Mouse (Mus musculus) stomach, postnatal 0 days (tissue): ENCODE data around the gene Mc1r. TPM values are rescaled to one million over a fixed set of nuclear protein-coding genes. Genes with fewer than 3 reads are reported as not detected.

Source experiments
- ATAC-seq: fragments of 200-750 bp; cut with Nextera tagmentation; 2 replicates; pipeline ENCODE4 v1.8.0; 2017; ENCODE audit not compliant: low FRiP score, low TSS enrichment
- DNase-seq: peaks from one replicate; pipeline ENCODE4 v3.0.0-alpha.2; 2016; ENCODE audit warnings: low spot score
- H3K27ac ChIP-seq: fragments of 300-500 bp; sonication (generic); replicated peaks from 2 replicates; pipeline ENCODE4 v1.5.1; 2014; ENCODE audit warnings: mild to moderate bottlenecking, control low read depth
- H3K27me3 ChIP-seq: fragments of 300-500 bp; sonication (generic); 2 replicates; pipeline ENCODE4 v1.6.1; 2014; ENCODE audit warnings: low read length; ENCODE audit not compliant: control insufficient read depth, insufficient read depth
- H3K36me3 ChIP-seq: fragments of 300-500 bp; sonication (generic); 2 replicates; pipeline ENCODE4 v1.6.1; 2014; ENCODE audit warnings: low read length, mixed read lengths; ENCODE audit not compliant: control insufficient read depth, insufficient read depth
- H3K4me1 ChIP-seq: fragments of 300-500 bp; sonication (generic); replicated peaks from 2 replicates; pipeline ENCODE4 v1.6.1; 2014; ENCODE audit warnings: antibody characterized with exemption; ENCODE audit not compliant: control insufficient read depth, insufficient read depth
- H3K4me2 ChIP-seq: fragments of 300-500 bp; sonication (generic); replicated peaks from 2 replicates; pipeline ENCODE4 v1.6.1; 2014; ENCODE audit warnings: low read depth, mild to moderate bottlenecking, control low read depth, moderate library complexity
- H3K4me3 ChIP-seq: fragments of 300-500 bp; sonication (generic); 2 replicates; pipeline ENCODE4 v1.5.1; 2014; ENCODE audit warnings: low read depth, low read length, control low read depth
- H3K9ac ChIP-seq: fragments of 300-500 bp; sonication (generic); 2 replicates; pipeline ENCODE4 v1.6.1; 2014; ENCODE audit warnings: mild to moderate bottlenecking, low read length, control low read depth, mixed read lengths
- H3K9me3 ChIP-seq: fragments of 300-500 bp; sonication (generic); 2 replicates; pipeline ENCODE4 v1.6.1; 2016; ENCODE audit warnings: low read length; ENCODE audit not compliant: control insufficient read depth
- CTCF ChIP-seq: IDR thresholded peaks from 2 replicates; pipeline ENCODE4 v1.5.1; 2016; ENCODE audit warnings: antibody characterized with exemption, low read depth, mild to moderate bottlenecking, moderate library complexity
- EP300 ChIP-seq: optimal IDR thresholded peaks from 2 replicates; pipeline ENCODE3; 2016; ENCODE audit warnings: antibody characterized with exemption
- WGBS: fragments of 180-500 bp; shearing (Covaris S2); extraction: QIAGEN DNeasy Blood & Tissue Kit; methylation state at CpG from one replicate; pipeline ENCODE4 v1.1.7; 2014; 5-methylcytosine and 5-hydroxymethylcytosine counted together
- polyA plus RNA-seq: library from polyadenylated mRNA; unstranded; fragments of >200 nt; fragmentation: Nextera tagmentation; extraction: Ambion mirVana; gene quantifications from 2 replicates; pipeline ENCODE4 v1.2.1, GENCODE M21; 2015

Gene Mc1r
- polyA plus RNA-seq, 1 experiment from 2014 or later = not detected

DNA sequence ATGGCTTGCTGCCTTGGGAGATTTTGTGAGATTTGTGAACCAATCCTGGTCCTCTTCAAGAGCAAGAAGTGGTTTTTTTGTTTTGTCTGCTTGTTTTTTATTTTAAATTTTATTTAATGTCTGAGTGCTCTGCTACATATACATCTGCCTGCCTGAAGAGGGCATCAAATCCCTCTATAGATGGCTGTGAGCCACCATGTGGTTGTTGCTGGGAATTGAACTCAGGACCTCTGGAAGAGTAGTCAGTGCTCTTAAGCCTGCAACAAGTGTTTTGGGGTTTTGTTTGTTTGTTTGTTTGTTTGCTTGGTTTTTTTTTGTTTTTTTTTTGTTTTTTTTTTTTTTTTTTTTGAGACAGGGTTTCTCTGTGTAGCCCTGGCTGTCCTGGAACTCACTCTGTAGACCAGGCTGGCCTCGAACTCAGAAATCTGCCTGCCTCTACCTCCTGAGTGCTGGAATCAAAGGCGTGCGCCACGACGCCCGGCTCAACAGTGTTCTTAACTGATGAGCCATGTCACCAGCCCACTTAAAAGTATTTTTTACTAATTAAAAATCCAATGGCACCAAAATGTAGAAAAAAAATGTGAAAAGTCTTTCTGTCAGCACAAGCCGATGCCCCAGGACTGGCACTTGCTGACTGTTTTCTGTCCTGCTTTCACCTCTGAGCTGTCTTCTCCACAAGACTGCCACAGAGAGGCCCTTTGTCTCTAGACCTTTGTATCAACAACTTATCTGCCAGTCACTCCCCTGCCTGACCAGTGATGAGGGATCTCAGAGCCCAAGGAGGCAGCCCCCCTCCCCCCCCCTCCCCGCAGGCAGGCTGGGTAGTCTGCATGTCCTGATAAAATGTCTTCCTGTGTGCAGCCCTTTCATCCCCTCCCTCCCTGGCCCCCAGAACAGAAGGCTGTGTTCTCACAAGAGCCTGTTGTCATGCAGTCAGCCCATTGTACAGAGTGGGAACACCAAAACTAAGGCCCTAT is 9.3 kb downstream of the Mc1r start:
- H3K4me2 ChIP-seq = no peak overlapping the region
- H3K4me1 ChIP-seq = no peaks in the 10 kb centered on the region
- H3K27me3 ChIP-seq = peaks cover 9% of the 10 kb centered on the region
- no peak overlapping the region for H3K9ac ChIP-seq
- no peaks in the 10 kb centered on the region for H3K9me3 ChIP-seq
- ATAC-seq (no peak), DNase-seq (no peak)
- H3K27ac ChIP-seq = no peak overlapping the region
- WGBS = 83% methylated on average over 8 of the region's 8 CpGs
- TF ChIP-seq CTCF = peak; percentile 63
- TF ChIP-seq EP300 = no peak
- H3K4me3 ChIP-seq = no peak overlapping the region
- H3K36me3 ChIP-seq = no peaks in the 10 kb centered on the region

DNA sequence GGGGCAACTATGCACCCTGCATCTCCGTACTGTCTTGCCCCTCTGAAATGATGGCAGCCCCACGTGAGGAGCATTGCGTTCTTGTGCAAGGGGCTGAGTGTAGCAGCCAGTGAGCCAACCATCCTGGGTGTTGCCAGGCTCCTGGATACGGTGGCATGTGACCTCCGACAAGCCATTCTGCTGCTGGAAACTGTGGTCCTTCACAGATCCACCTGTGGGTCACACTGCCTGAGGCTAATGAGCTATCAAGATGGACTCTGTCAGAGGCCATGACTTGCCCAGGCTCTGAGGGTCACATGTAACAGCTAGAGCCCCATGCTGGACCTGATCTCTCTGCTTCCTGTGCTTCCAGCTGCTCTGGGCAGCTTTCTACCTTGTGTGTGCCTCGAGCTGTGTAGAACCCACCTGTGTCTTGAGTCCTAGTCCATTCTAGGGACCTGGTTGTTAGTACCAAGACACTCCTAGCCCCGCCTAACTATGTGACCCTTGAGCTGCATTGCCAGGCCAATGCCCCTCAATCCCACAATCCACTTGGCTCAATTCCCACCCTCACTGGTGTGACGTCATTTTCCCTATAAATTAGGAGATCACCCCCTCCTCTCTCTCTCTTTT is 10.1 kb downstream of the Mc1r start:
- H3K4me3 ChIP-seq = no peak overlapping the region
- no peaks in the 10 kb centered on the region for H3K4me1 ChIP-seq
- ATAC-seq (0 out of 2 replicates have a peak, but pooled peaks have one; percentile 10), DNase-seq (no peak)
- WGBS = 74% methylated on average over 8 of the region's 8 CpGs
- H3K4me2 ChIP-seq = no peak overlapping the region
- no peaks in the 10 kb centered on the region for H3K9me3 ChIP-seq
- H3K27ac ChIP-seq = no peak overlapping the region
- H3K36me3 ChIP-seq = no peaks in the 10 kb centered on the region
- TF ChIP-seq EP300 (no peak), CTCF (no peak)
- peaks cover 3% of the 10 kb centered on the region; the same call in 1 of the 2 replicates for H3K27me3 ChIP-seq
- no peak overlapping the region for H3K9ac ChIP-seq

DNA sequence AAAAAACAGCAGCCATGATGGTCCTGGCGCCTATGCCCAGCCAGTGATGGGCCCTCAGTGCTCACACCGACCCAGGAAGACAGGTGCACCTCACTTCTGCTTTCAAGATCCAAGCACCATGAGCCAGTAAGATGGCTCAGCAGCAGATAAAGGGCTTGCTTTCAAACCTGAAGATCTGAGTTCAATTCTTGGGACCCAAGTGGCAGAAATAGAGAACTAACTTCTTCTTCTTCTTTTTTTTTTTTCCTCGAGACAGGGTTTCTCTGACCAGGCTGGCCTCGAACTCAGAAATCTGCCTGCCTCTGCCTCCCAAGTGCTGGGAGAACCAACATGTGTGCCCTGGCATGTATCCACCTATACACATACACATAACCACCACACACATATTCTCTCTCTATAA is 12.8 kb downstream of the Mc1r start:
- Histone ChIP-seq H3K4me3 (no peak overlapping the region), H3K27ac (no peak overlapping the region), H3K36me3 (no peaks in the 10 kb centered on the region), H3K4me2 (no peak overlapping the region), H3K9ac (no peak overlapping the region), H3K9me3 (no peaks in the 10 kb centered on the region), H3K27me3 (no peaks in the 10 kb centered on the region), H3K4me1 (no peaks in the 10 kb centered on the region)
- no peak for TF ChIP-seq EP300
- TF ChIP-seq CTCF = no peak
- 85% methylated on average over 4 of the region's 4 CpGs for WGBS
- ATAC-seq (no peak), DNase-seq (no peak)

DNA sequence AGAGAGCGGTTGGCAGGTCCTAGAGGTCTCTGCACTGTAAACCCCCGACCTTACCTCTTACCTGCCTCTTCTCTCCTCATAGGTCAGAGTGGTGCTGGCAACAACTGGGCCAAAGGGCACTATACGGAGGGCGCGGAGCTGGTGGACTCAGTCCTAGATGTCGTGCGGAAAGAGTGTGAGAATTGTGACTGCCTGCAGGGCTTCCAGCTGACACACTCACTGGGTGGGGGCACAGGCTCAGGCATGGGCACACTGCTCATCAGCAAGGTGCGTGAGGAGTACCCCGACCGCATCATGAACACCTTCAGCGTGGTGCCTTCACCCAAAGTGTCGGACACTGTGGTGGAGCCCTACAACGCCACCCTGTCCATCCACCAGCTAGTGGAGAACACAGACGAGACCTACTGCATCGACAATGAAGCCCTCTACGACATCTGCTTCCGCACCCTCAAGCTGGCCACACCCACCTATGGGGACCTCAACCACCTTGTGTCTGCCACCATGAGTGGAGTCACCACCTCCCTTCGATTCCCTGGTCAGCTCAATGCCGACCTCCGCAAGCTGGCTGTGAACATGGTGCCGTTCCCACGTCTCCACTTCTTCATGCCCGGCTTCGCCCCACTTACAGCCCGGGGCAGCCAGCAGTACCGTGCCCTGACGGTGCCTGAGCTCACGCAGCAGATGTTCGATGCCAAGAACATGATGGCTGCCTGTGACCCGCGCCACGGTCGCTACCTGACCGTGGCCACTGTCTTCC is 13.8 kb downstream of the Mc1r start:
- Histone ChIP-seq H3K27ac (no peak overlapping the region), H3K4me2 (no peak overlapping the region), H3K4me3 (no peak overlapping the region), H3K9me3 (no peaks in the 10 kb centered on the region), H3K36me3 (no peaks in the 10 kb centered on the region), H3K27me3 (no peaks in the 10 kb centered on the region), H3K9ac (no peak overlapping the region), H3K4me1 (no peaks in the 10 kb centered on the region)
- DNase-seq (no peak), ATAC-seq (no peak)
- TF ChIP-seq EP300 (no peak), CTCF (no peak)
- WGBS = 92% methylated on average over 34 of the region's 34 CpGs

DNA sequence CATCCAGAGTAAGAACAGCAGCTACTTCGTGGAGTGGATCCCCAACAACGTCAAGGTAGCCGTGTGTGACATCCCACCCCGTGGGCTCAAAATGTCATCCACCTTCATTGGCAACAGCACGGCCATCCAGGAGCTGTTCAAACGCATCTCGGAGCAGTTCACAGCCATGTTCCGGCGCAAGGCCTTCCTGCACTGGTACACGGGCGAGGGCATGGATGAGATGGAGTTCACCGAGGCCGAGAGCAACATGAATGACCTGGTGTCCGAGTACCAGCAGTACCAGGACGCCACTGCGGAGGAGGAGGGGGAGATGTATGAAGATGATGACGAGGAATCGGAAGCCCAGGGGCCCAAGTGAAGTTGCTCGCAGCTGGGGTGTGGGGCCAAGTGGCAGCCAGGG is 14.4 kb downstream of the Mc1r start:
- Histone ChIP-seq H3K4me2 (no peak overlapping the region), H3K36me3 (no peaks in the 10 kb centered on the region), H3K4me1 (no peaks in the 10 kb centered on the region), H3K9me3 (no peaks in the 10 kb centered on the region), H3K4me3 (no peak overlapping the region), H3K27ac (no peak overlapping the region), H3K27me3 (no peaks in the 10 kb centered on the region), H3K9ac (no peak overlapping the region)
- DNase-seq (no peak), ATAC-seq (no peak)
- no peak for TF ChIP-seq CTCF
- TF ChIP-seq EP300 = no peak
- 87% methylated on average over 19 of the region's 19 CpGs for WGBS
